Mouse (Mus musculus): ENCODE measurements around the gene Psmb6.

GRCm38 (mm10) chr11:70524782-70525181 lies 385 bp upstream of the Psmb6 start:
- TF ChIP-seq CTCF (IDR thresholded peaks at IDR 0.05; ENCODE audit: insufficient read depth, low read length) (no peak), POLR2A (IDR thresholded peaks at IDR 0.05; ENCODE audit: borderline replicate concordance, extremely low read depth, low read depth, low read length) (no peak)
